Mouse (Mus musculus): ENCODE data around the gene Ogfr.

DNA sequence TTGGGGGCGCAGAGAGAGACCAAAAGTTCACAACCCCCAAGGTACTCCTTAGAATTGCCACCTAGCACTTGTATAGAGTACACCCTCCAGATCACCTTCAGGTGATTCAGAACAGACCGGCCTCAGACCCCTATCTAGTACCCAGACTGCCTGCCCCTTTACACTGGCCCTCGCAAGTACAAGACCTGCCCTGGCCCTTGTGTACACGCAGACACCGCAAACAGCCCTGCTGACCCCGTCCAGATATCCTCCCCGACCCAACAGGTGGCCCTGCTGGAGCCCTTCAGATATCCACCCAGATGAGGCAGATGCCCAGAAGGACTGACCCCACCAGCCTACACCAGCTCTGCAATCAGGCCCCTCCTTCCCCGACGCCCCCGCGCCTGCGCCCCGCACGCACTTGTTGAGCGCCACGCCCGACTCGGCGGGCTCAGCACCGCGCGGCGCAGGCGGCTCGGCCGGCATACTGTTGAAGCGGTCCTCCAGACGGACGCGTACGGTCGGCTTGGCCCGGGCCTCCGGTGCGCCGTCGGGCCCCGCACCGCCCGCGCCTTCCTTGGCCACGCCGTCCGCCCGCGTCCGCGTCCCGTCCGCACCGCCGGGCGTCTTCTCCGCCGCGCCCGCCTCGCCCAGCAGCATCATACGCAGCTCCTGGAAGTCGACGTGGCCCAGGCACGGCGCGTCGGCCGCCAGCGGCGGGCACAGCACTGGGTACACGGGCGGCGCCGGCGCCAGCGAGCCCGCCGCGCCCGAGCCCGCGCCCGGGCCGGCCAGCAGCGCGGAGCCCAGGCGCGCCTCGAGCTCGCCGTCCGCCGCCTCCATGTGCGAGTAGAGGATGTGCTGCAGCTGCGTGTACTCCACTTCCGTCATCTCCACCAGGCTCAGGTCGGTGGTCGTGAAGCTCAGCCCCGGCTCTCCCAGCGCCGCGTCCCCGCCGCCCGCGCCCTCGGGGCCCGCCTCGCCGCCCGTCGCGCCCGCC lies 52.8 kb downstream of the Ogfr start:
- TF ChIP-seq GABPA (IDR thresholded peaks at IDR 0.05; ENCODE audit: insufficient replicate concordance, low read depth, low read length) (no peak), HCFC1 (IDR thresholded peaks at IDR 0.05; ENCODE audit: low read depth, low read length) (no peak)

Measured in CH12.LX (cell line).